Mouse (Mus musculus): ENCODE measurements around the gene Dach2.
"Not testable (repeated sequence)": the region's sequence is repeated elsewhere in the genome, so short reads cannot be mapped to it uniquely, and the experiment has no call there.

Dach2 gene

GRCm38 (mm10) chrX:113297404-113297803 lies at the start of gene Dach2:
Dach2 (plus strand) TSS chrX:113297510.
- DNase-seq (ENCODE audit: low spot score), result peak; percentile 11

GRCm38 (mm10) chrX:113252427-113252826 lies 44.9 kb upstream of the Dach2 start:
- DNase-seq (ENCODE audit: low spot score), result not testable (repeated sequence)

- DNase-seq (ENCODE audit: low spot score), result peak; percentile 81
Observed at GRCm38 (mm10) chrX:113298031-113298430, 721 bp downstream of the Dach2 start.

GRCm38 (mm10) chrX:113298468-113298867 lies 1.2 kb downstream of the Dach2 start:
- DNase-seq (ENCODE audit: low spot score), result peak; percentile 1

- DNase-seq (ENCODE audit: low spot score), result no peak
Observed at GRCm38 (mm10) chrX:113304323-113304722, 7.0 kb downstream of the Dach2 start.

GRCm38 (mm10) chrX:113338143-113338542 lies 40.8 kb downstream of the Dach2 start:
- no peak for DNase-seq (ENCODE audit: low spot score)

GRCm38 (mm10) chrX:113394417-113394816 lies 97.1 kb downstream of the Dach2 start:
- no peak for DNase-seq (ENCODE audit: low spot score)

GRCm38 (mm10) chrX:113408756-113409155 lies 111.4 kb downstream of the Dach2 start:
- no peak for DNase-seq (ENCODE audit: low spot score)

- no peak for DNase-seq (ENCODE audit: low spot score)
Observed at GRCm38 (mm10) chrX:113421517-113422187, 124.3 kb downstream of the Dach2 start.

GRCm38 (mm10) chrX:113482131-113482530 lies 184.8 kb downstream of the Dach2 start:
- no peak for DNase-seq (ENCODE audit: low spot score)

GRCm38 (mm10) chrX:113545106-113545505 lies 247.8 kb downstream of the Dach2 start:
- DNase-seq (ENCODE audit: low spot score), result no peak

GRCm38 (mm10) chrX:113563897-113564296 lies 266.6 kb downstream of the Dach2 start:
- DNase-seq (ENCODE audit: low spot score), result no peak

GRCm38 (mm10) chrX:113666069-113666468 lies 368.8 kb downstream of the Dach2 start:
- DNase-seq (ENCODE audit: low spot score), result no peak

- no peak for DNase-seq (ENCODE audit: low spot score)
Observed at GRCm38 (mm10) chrX:113687163-113687562, 389.9 kb downstream of the Dach2 start.

- DNase-seq (ENCODE audit: low spot score), result no peak
Observed at GRCm38 (mm10) chrX:113712363-113712762, 415.1 kb downstream of the Dach2 start.

- no peak for DNase-seq (ENCODE audit: low spot score)
Observed at GRCm38 (mm10) chrX:113724124-113724523, 426.8 kb downstream of the Dach2 start.

- no peak for DNase-seq (ENCODE audit: low spot score)
Observed at GRCm38 (mm10) chrX:113747122-113747521, 449.8 kb downstream of the Dach2 start.

- no peak for DNase-seq (ENCODE audit: low spot score)
Observed at GRCm38 (mm10) chrX:113792264-113792663, 495.0 kb downstream of the Dach2 start.

GRCm38 (mm10) chrX:113810369-113810768 lies 513.1 kb downstream of the Dach2 start:
- DNase-seq (ENCODE audit: low spot score), result no peak

- no peak for DNase-seq (ENCODE audit: low spot score)
Observed at GRCm38 (mm10) chrX:113826810-113827209, 529.5 kb downstream of the Dach2 start.

- no peak for DNase-seq (ENCODE audit: low spot score)
Observed at GRCm38 (mm10) chrX:113833062-113833461, 535.8 kb downstream of the Dach2 start.

- DNase-seq (ENCODE audit: low spot score), result no peak
Observed at GRCm38 (mm10) chrX:113867835-113868495, 570.7 kb downstream of the Dach2 start.

Measured in yolk sac, embryonic 10.5 days (tissue).